Comparison of ENCODE assay signal across 22 mouse cellular contexts in genomic region chr9:60396096-60396495, GRCm38 (mm10).
DNase-seq lines count a peak whose midpoint lies in the region; ATAC-seq and TF ChIP-seq lines count a peak whose summit lies in the region.
"Had no signal": no experiment of that assay in that cellular context is flagged by ENCODE, and none has a peak within 500 bp of the region (broad histone marks: within the 10 kb centered on the region; RNA-seq: fewer than 3 reads in every experiment).

No protein-coding gene starts in this region.

- no peaks in the 10 kb centered on the region for H3K27me3 ChIP-seq in hindbrain, postnatal 0 days (ENCODE audit: insufficient read depth, low read length)
- H3K27me3 ChIP-seq in hindbrain, embryonic 13.5 days = no peaks in the 10 kb centered on the region
- no peaks in the 10 kb centered on the region for H3K27me3 ChIP-seq in kidney, postnatal 0 days (ENCODE audit: insufficient read depth, low read length)
- H3K27me3 ChIP-seq in kidney, embryonic 15.5 days = peaks cover 15% of the 10 kb centered on the region
- no peaks in the 10 kb centered on the region for H3K27me3 ChIP-seq in midbrain, embryonic 14.5 days (ENCODE audit: control insufficient read depth, insufficient read depth, low read length)
- no peaks in the 10 kb centered on the region for H3K27me3 ChIP-seq in midbrain, embryonic 10.5 days (ENCODE audit: low read depth, poor library complexity, severe bottlenecking)
- no peaks in the 10 kb centered on the region for H3K27me3 ChIP-seq in neural tube, embryonic 14.5 days (ENCODE audit: control insufficient read depth, insufficient read depth, low read length)
- no peaks in the 10 kb centered on the region for H3K27me3 ChIP-seq in neural tube, embryonic 15.5 days (replicated peaks)
- H3K27me3 ChIP-seq: forebrain, embryonic 13.5 days; hindbrain, embryonic 12.5 days had no signal

- TF ChIP-seq CTCF in hindbrain, postnatal 0 days (IDR thresholded peaks at IDR 0.05; ENCODE audit: low read depth) = no peak
- TF ChIP-seq CTCF in kidney, postnatal 0 days (IDR thresholded peaks at IDR 0.05; ENCODE audit: low read depth) = no peak

- 57% methylated on average over 3 of the region's 3 CpGs for WGBS in hindbrain, postnatal 0 days
- WGBS in hindbrain, embryonic 13.5 days = 73% methylated on average over 3 of the region's 3 CpGs
- WGBS in kidney, postnatal 0 days = 50% methylated on average over 3 of the region's 3 CpGs
- 58% methylated on average over 3 of the region's 3 CpGs for WGBS in kidney, embryonic 15.5 days
- 70% methylated on average over 3 of the region's 3 CpGs for WGBS in midbrain, embryonic 14.5 days
- WGBS in midbrain, embryonic 10.5 days = 90% methylated on average over 3 of the region's 3 CpGs
- WGBS in neural tube, embryonic 14.5 days = 49% methylated on average over 3 of the region's 3 CpGs
- 44% methylated on average over 3 of the region's 3 CpGs for WGBS in neural tube, embryonic 15.5 days

- DNase-seq in hindbrain, postnatal 0 days (ENCODE audit: low spot score) = peak; percentile 31
- DNase-seq in kidney, postnatal 0 days (ENCODE audit: low spot score) = peak; percentile 40
- DNase-seq in midbrain, embryonic 14.5 days = peak; percentile 25
- no peak for DNase-seq in midbrain, embryonic 10.5 days (ENCODE audit: low spot score)
- DNase-seq: adrenal gland, adult 8-10 months; adrenal gland, postnatal 25 days; cerebellum, adult 18-20 months; cerebellum, adult 9-10 months; cerebellum, postnatal 14 days; forebrain, postnatal 0 days; gastrocnemius, adult 2 months; gastrocnemius, postnatal 14 days; heart, adult 11 months had no signal

- H3K27ac ChIP-seq in hindbrain, postnatal 0 days = no peak overlapping the region
- no peak overlapping the region for H3K27ac ChIP-seq in hindbrain, embryonic 13.5 days
- H3K27ac ChIP-seq in kidney, postnatal 0 days = no peak overlapping the region
- H3K27ac ChIP-seq in kidney, embryonic 15.5 days = no peak overlapping the region
- H3K27ac ChIP-seq in midbrain, embryonic 14.5 days (replicated peaks; ENCODE audit: low read depth, low read length) = no peak overlapping the region
- H3K27ac ChIP-seq in midbrain, embryonic 10.5 days (replicated peaks) = no peak overlapping the region
- no peak overlapping the region for H3K27ac ChIP-seq in neural tube, embryonic 14.5 days (ENCODE audit: low read depth, low read length)
- H3K27ac ChIP-seq in neural tube, embryonic 15.5 days (replicated peaks) = no peak overlapping the region
- H3K27ac ChIP-seq: forebrain, embryonic 10.5 days; forebrain, embryonic 13.5 days; gastrocnemius, adult 2 months; hindbrain, embryonic 12.5 days had no signal

- H3K4me3 ChIP-seq in hindbrain, postnatal 0 days (ENCODE audit: low read length) = no peak overlapping the region
- H3K4me3 ChIP-seq in hindbrain, embryonic 13.5 days = no peak overlapping the region
- no peak overlapping the region for H3K4me3 ChIP-seq in kidney, postnatal 0 days (replicated peaks; ENCODE audit: low read depth, low read length)
- H3K4me3 ChIP-seq in kidney, embryonic 15.5 days (replicated peaks) = no peak overlapping the region
- no peak overlapping the region for H3K4me3 ChIP-seq in midbrain, embryonic 14.5 days (replicated peaks; ENCODE audit: low read depth, low read length)
- H3K4me3 ChIP-seq in midbrain, embryonic 10.5 days = no peak overlapping the region
- no peak overlapping the region for H3K4me3 ChIP-seq in neural tube, embryonic 14.5 days (ENCODE audit: low read depth, low read length)
- no peak overlapping the region for H3K4me3 ChIP-seq in neural tube, embryonic 15.5 days (replicated peaks)
- H3K4me3 ChIP-seq: forebrain, embryonic 10.5 days; forebrain, embryonic 13.5 days; gastrocnemius, adult 2 months; hindbrain, embryonic 12.5 days had no signal

- no peaks in the 10 kb centered on the region for H3K4me1 ChIP-seq in hindbrain, postnatal 0 days (ENCODE audit: insufficient read depth, low read length)
- H3K4me1 ChIP-seq in hindbrain, embryonic 13.5 days (replicated peaks) = peaks cover 19% of the 10 kb centered on the region
- 0 out of 2 replicates have a peak, but pooled peaks cover 8% of the 10 kb centered on the region for H3K4me1 ChIP-seq in kidney, postnatal 0 days (replicated peaks; ENCODE audit: insufficient read depth, low read length)
- peaks cover 31% of the 10 kb centered on the region for H3K4me1 ChIP-seq in kidney, embryonic 15.5 days
- H3K4me1 ChIP-seq in midbrain, embryonic 14.5 days (ENCODE audit: control insufficient read depth, insufficient read depth, low read length) = 0 out of 2 replicates have a peak, but pooled peaks cover 2% of the 10 kb centered on the region
- H3K4me1 ChIP-seq in midbrain, embryonic 10.5 days = peaks cover 9% of the 10 kb centered on the region; the same call in 1 of the 2 replicates
- peaks cover 3% of the 10 kb centered on the region; the same call in 1 of the 2 replicates for H3K4me1 ChIP-seq in neural tube, embryonic 14.5 days (ENCODE audit: control insufficient read depth, insufficient read depth, low read length)
- peaks cover 16% of the 10 kb centered on the region; the same call in 1 of the 2 replicates for H3K4me1 ChIP-seq in neural tube, embryonic 15.5 days

- H3K9me3 ChIP-seq in hindbrain, postnatal 0 days (ENCODE audit: low read length) = no peaks in the 10 kb centered on the region
- H3K9me3 ChIP-seq in hindbrain, embryonic 13.5 days = no peaks in the 10 kb centered on the region
- H3K9me3 ChIP-seq in kidney, postnatal 0 days (replicated peaks; ENCODE audit: low read length) = no peaks in the 10 kb centered on the region
- no peaks in the 10 kb centered on the region for H3K9me3 ChIP-seq in kidney, embryonic 15.5 days (replicated peaks)
- no peaks in the 10 kb centered on the region for H3K9me3 ChIP-seq in midbrain, embryonic 14.5 days (ENCODE audit: control insufficient read depth, low read length)
- H3K9me3 ChIP-seq in midbrain, embryonic 10.5 days (replicated peaks) = no peaks in the 10 kb centered on the region
- H3K9me3 ChIP-seq in neural tube, embryonic 14.5 days (ENCODE audit: control insufficient read depth, low read length) = no peaks in the 10 kb centered on the region
- H3K9me3 ChIP-seq in neural tube, embryonic 15.5 days (replicated peaks) = no peaks in the 10 kb centered on the region
- H3K9me3 ChIP-seq: forebrain, embryonic 10.5 days; forebrain, embryonic 13.5 days; hindbrain, embryonic 12.5 days had no signal

- no peak overlapping the region for H3K9ac ChIP-seq in hindbrain, postnatal 0 days (replicated peaks; ENCODE audit: low read length)
- no peak overlapping the region for H3K9ac ChIP-seq in hindbrain, embryonic 13.5 days
- no peak overlapping the region for H3K9ac ChIP-seq in kidney, postnatal 0 days (ENCODE audit: low read depth, low read length)
- H3K9ac ChIP-seq in kidney, embryonic 15.5 days = no peak overlapping the region
- no peak overlapping the region for H3K9ac ChIP-seq in midbrain, embryonic 14.5 days (replicated peaks; ENCODE audit: low read length)
- no peak overlapping the region for H3K9ac ChIP-seq in neural tube, embryonic 14.5 days (replicated peaks; ENCODE audit: low read depth, low read length)
- H3K9ac ChIP-seq in neural tube, embryonic 15.5 days (replicated peaks) = no peak overlapping the region
- H3K9ac ChIP-seq: forebrain, embryonic 13.5 days; forebrain, postnatal 0 days; hindbrain, embryonic 12.5 days had no signal

- H3K4me2 ChIP-seq in hindbrain, postnatal 0 days (ENCODE audit: low read depth, low read length) = no peak overlapping the region
- H3K4me2 ChIP-seq in hindbrain, embryonic 13.5 days = no peak overlapping the region
- H3K4me2 ChIP-seq in kidney, postnatal 0 days (ENCODE audit: low read length) = no peak overlapping the region
- no peak overlapping the region for H3K4me2 ChIP-seq in kidney, embryonic 15.5 days
- no peak overlapping the region for H3K4me2 ChIP-seq in midbrain, embryonic 14.5 days (ENCODE audit: low read length)
- H3K4me2 ChIP-seq in neural tube, embryonic 14.5 days (ENCODE audit: low read depth, low read length) = no peak overlapping the region
- H3K4me2 ChIP-seq in neural tube, embryonic 15.5 days = no peak overlapping the region
- H3K4me2 ChIP-seq: forebrain, embryonic 13.5 days; heart, embryonic 11.5 days; hindbrain, embryonic 12.5 days had no signal

- no peaks in the 10 kb centered on the region for H3K36me3 ChIP-seq in hindbrain, postnatal 0 days (ENCODE audit: insufficient read depth, low read length)
- no peaks in the 10 kb centered on the region for H3K36me3 ChIP-seq in hindbrain, embryonic 13.5 days
- 0 out of 2 replicates have a peak, but pooled peaks cover 6% of the 10 kb centered on the region for H3K36me3 ChIP-seq in kidney, postnatal 0 days (ENCODE audit: insufficient read depth, low read length)
- peaks cover 13% of the 10 kb centered on the region for H3K36me3 ChIP-seq in kidney, embryonic 15.5 days
- no peaks in the 10 kb centered on the region for H3K36me3 ChIP-seq in midbrain, embryonic 14.5 days (ENCODE audit: control insufficient read depth, insufficient read depth, low read length)
- no peaks in the 10 kb centered on the region for H3K36me3 ChIP-seq in midbrain, embryonic 10.5 days
- no peaks in the 10 kb centered on the region for H3K36me3 ChIP-seq in neural tube, embryonic 14.5 days (ENCODE audit: control insufficient read depth, insufficient read depth, low read length)
- H3K36me3 ChIP-seq in neural tube, embryonic 15.5 days = no peaks in the 10 kb centered on the region
- H3K36me3 ChIP-seq: forebrain, embryonic 10.5 days; hindbrain, embryonic 12.5 days had no signal

- ATAC-seq in hindbrain, postnatal 0 days = no peak
- no peak for ATAC-seq in hindbrain, embryonic 13.5 days (ENCODE audit: low FRiP score)
- ATAC-seq in kidney, postnatal 0 days (replicated peaks; ENCODE audit: low FRiP score, low read depth) = no peak
- ATAC-seq in kidney, embryonic 15.5 days (replicated peaks; ENCODE audit: low FRiP score) = no peak
- ATAC-seq in midbrain, embryonic 14.5 days (ENCODE audit: low FRiP score, low TSS enrichment) = no peak
- ATAC-seq in neural tube, embryonic 14.5 days (ENCODE audit: low read depth) = peak; percentile 14; the same call in 1 of the 2 replicates
- no peak for ATAC-seq in neural tube, embryonic 15.5 days (ENCODE audit: low FRiP score)
- ATAC-seq: activated CD4-positive, CD25-positive, alpha-beta regulatory T cell, adult 4 months; forebrain, embryonic 13.5 days; forebrain, postnatal 0 days had no signal
